Mouse (Mus musculus) ES-Bruce4 (cell line): Measurements from ENCODE around the gene D6Ertd527e. TPM values are rescaled to one million over a fixed set of nuclear protein-coding genes. Genes with fewer than 3 reads are reported as not detected.

ENCODE experiments used
- H3K27ac ChIP-seq: 2 replicates; pipeline ENCODE4 v1.5.1; 2012; ENCODE audit warnings: low read length, inconsistent platforms; ENCODE audit not compliant: insufficient read depth
- H3K27me3 ChIP-seq: 2 replicates; pipeline ENCODE4 v1.6.1; 2012; ENCODE audit warnings: mild to moderate bottlenecking, low read length, inconsistent platforms; ENCODE audit not compliant: control insufficient read depth, poor library complexity, insufficient read depth, severe bottlenecking
- H3K36me3 ChIP-seq: 2 replicates; pipeline ENCODE4 v1.6.1; 2012; ENCODE audit warnings: inconsistent platforms, mild to moderate bottlenecking, low read length, moderate library complexity; ENCODE audit not compliant: control insufficient read depth, poor library complexity, insufficient read depth, severe bottlenecking
- H3K4me1 ChIP-seq: one replicate; pipeline ENCODE4 v1.8.1; 2011; ENCODE audit warnings: low read length; ENCODE audit not compliant: control insufficient read depth, insufficient read depth
- H3K4me3 ChIP-seq: 2 replicates; pipeline ENCODE4 v1.5.1; 2011; ENCODE audit warnings: low read depth, mild to moderate bottlenecking, low read length
- H3K9ac ChIP-seq: 2 replicates; pipeline ENCODE4 v1.6.1; 2012; ENCODE audit warnings: low read depth, mild to moderate bottlenecking, inconsistent platforms; ENCODE audit not compliant: poor library complexity, severe bottlenecking
- H3K9me3 ChIP-seq: replicated peaks from 2 replicates; pipeline ENCODE4 v1.6.1; 2012; ENCODE audit warnings: mild to moderate bottlenecking, low read length, inconsistent platforms; ENCODE audit not compliant: control insufficient read depth, poor library complexity, insufficient read depth, severe bottlenecking
- CTCF ChIP-seq: IDR thresholded peaks from one replicate; pipeline ENCODE4 v1.8.1; 2011; ENCODE audit warnings: low read depth, low read length
- EP300 ChIP-seq: IDR thresholded peaks from 2 replicates; pipeline ENCODE4 v1.6.1; 2011; ENCODE audit warnings: low read depth, low read length; ENCODE audit not compliant: insufficient read depth
- POLR2A ChIP-seq: IDR thresholded peaks from one replicate; pipeline ENCODE4 v1.8.1; 2011; ENCODE audit warnings: low read length; ENCODE audit not compliant: insufficient read depth
- polyA plus RNA-seq: library from polyadenylated mRNA; stranded (reverse); fragments of >200 nt; gene quantifications from 2 replicates; pipeline ENCODE4 v1.2.4, GENCODE M21; 2011; ENCODE audit warnings: low read depth; ENCODE audit not compliant: missing spikeins, insufficient read depth, insufficient read length

The D6Ertd527e gene
- polyA plus RNA-seq, 1 experiment = 0.37 TPM

DNA sequence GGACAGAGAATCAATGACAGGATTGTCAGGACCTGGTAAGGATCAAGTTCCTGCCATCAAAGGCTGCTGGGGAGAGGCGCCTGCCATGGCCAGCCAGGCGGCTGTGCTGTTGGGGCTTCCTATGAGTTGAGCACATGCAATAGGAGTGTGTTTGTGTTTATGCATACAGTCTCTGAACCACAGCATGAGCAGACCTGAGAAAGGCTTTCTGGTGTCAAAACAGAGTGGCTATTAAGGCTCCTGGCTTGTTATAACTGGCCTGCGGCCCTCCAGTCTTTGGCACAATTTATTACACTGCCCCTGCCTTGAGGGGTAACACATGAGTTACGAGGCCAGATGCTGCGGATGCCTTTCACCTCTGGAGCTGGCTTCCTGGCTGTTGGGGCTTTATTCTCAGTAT is 55.6 kb downstream of the D6Ertd527e start:
- H3K4me1 ChIP-seq = no peaks in the 10 kb centered on the region
- no peaks in the 10 kb centered on the region for H3K9me3 ChIP-seq
- H3K27me3 ChIP-seq = no peaks in the 10 kb centered on the region
- TF ChIP-seq EP300 (no peak), POLR2A (no peak), CTCF (no peak)
- H3K9ac ChIP-seq = no peak overlapping the region
- H3K27ac ChIP-seq = no peak overlapping the region
- no peaks in the 10 kb centered on the region for H3K36me3 ChIP-seq
- no peak overlapping the region for H3K4me3 ChIP-seq

- Histone ChIP-seq H3K27ac (no peak overlapping the region), H3K9me3 (no peaks in the 10 kb centered on the region), H3K9ac (no peak overlapping the region), H3K4me3 (no peak overlapping the region), H3K36me3 (no peaks in the 10 kb centered on the region), H3K27me3 (no peaks in the 10 kb centered on the region), H3K4me1 (no peaks in the 10 kb centered on the region)
- TF ChIP-seq CTCF = no peak
- TF ChIP-seq EP300 = no peak
- TF ChIP-seq POLR2A = no peak
Observed at GRCm38 (mm10) chr6:87161391-87162263, 57.1 kb downstream of the D6Ertd527e start.

Other genes starting within 250 kb of the D6Ertd527e start
- 77.5 and 78.1 TPM in 2 replicates for gene Nfu1, start 95.5 kb upstream of the D6Ertd527e start, polyA plus RNA-seq
- 48.1 and 54.6 TPM in 2 replicates for gene Gfpt1, start 61.9 kb upstream of the D6Ertd527e start, polyA plus RNA-seq
- 0.94 and 1.6 TPM in 2 replicates for gene Antxr1, start 231.1 kb downstream of the D6Ertd527e start, polyA plus RNA-seq
- gene Gkn1, start 246.2 kb downstream of the D6Ertd527e start, polyA plus RNA-seq = not detected in 2 replicates